Mouse (Mus musculus) kidney, postnatal 25 days (tissue): Measurements from ENCODE around the gene Ell2.
"Not testable (repeated sequence)": the region's sequence is repeated elsewhere in the genome, so short reads cannot be mapped to it uniquely, and the experiment has no call there.

Source experiments
- DNase-seq, 2 experiments: peaks; one replicate each; pipeline ENCODE4 v3.0.0; 2021; ENCODE audit warnings: mixed read lengths in 2 of 2

Gene Ell2

DNA sequence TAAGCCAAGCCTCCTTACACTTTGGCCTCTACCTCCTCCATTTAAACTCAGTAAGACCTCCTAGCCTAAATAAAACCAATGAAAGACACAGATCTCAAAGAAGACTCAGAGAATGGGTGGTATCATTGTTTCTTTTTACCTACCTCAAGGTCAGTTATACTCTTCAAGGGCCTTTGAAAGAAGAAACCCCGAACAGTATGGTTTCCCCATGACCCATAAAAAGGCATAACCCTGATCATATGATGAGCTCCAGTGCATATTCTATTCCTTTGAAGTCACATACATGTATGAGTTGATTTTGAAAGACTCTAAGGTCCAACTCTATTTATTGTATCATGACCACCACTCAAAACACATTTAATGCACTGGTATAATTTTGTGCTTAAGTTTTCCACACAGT lies at the start of gene Ell2:
Gene Ell2, plus strand, starts transcription at position 301 of the 400 bp plus-strand sequence.
- no peak for DNase-seq

DNA sequence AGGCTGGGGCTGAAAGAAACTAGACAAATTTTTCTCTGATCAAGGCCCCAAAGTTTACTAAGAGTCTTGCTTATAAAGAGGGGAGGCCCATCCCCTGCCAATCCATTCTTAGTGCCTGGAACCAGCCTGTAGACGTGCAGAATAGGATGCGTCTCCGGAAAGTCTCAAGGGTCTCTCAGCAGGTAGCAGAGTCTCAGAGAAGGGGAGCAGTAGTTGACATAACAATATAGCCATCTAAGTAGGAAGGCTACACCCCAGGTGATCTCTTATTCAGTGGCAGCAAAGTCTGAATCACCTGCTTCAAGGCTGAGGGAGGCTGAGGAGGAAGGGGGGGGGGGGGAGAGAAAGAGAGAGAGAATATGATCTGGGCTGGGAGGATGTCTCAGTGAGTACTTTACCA lies 21.1 kb upstream of the Ell2 start:
- DNase-seq, result no peak

DNA sequence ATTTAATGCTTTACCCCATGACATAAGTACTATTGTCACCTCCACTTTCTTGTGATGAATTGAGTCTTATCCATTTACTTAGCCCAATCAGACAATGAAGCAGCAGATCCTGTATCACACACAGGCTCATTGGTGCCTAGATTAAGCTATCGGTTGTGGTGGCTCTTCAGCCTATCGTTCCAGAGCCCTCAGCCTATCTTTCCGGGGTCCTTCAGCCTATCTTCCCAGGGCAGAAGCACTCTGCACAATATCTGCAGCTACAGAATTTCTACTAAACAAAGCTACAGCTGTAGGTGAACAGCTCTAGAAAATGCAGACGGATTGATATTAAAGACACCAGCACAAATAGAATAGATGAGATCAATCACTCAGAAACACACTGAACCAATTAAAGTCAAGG lies 19.6 kb upstream of the Ell2 start:
- no peak for DNase-seq

DNA sequence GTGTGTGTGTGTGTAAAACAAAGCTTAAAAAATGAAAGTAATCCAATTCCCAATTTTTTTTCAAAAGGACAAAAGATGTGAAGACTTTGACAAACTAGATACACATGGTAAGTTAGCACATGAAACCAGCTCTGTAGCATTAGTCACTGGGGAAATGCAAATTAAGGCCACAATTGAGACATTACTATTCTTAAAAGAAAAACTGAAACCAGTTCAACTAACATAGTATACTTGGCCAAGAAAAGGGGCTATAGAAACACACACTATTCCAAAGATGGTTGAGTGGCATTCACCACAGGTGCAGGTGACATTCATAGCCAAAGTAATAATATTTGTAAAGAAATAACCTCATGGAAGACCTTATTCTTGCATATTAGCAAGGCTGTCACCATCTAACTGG lies 14.9 kb upstream of the Ell2 start:
- no peak for DNase-seq

DNA sequence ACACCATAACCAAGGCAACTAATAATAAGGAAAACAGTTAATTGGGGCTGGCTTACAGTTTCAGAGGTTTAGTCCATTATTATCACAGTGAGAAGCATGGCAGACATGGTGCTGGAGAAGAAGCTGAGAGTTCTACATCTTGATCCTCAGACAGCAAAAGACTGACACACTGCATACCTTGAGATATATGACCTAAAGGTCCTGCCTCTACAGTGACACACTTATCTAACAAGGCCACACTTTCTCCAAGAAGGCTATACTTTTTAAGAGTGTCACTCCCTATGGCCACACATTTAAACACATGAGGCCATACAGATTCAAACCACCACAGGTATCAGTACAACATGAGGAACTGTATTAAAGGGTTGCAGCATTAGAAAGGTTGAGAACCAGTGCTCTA lies 13.5 kb upstream of the Ell2 start:
- DNase-seq, result no peak

DNA sequence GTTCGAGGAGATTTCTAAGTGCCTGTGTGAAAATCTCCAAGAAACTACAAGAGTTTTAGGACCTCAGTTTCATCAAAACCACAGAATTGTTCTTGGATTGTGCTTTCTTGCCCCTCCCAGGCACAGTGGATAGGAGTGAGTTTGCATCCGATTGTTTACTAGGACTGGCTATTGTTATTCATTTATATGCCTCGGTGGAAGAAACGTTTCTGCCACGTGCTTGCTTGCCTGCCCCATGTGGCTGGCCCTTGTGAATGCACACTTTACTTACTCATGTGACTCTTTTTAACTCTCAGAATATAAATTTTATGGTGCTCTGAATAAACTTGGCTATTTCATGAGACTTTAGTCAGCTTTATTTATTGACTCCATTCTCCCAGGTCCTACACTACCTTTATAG lies 3.7 kb upstream of the Ell2 start:
- DNase-seq, result no peak

DNA sequence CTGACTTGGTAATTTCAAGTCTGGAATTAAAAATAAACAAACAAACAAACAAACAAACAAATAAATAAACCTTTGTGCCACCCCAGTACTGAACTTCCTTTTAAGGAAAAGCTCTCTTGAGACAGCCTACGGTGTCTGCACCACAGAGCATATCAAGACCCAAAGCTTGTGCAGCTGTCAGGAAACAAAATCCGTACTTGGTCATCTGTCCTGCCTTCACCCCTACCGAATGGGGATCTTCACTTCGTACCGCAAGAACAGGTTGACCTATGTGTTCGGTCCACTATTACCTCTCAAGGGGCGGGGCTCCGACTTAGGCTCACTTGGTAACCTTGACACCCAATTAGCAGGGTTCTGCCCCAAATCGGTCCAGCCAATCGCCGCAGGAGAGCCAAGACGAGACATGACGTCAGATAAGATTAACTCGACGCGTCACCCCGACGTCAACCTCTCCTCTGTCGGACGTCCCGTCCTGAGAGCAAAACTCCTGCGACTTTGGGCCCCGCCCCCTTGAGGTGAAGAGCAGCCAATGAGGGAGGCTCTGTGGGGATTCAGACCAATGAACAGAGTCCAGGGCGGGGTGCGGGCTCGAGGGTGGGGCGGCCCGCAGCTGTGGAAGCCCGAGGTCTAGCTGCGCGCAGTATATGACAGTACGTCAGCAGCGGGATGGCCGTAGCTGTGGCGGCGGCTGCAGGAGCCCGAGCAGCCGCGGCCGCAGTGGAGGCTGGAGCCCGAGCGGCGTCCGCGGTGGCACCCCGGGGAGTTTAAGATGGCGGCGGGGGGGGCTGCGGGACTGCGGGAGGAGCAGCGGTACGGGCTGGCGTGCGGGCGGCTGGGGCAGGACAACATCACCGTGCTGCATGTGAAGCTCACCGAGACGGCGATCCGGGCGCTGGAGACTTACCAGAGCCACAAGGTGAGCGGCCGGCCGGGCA lies 592 bp downstream of the Ell2 start:
- DNase-seq, result peak; percentile 98 to 99

DNA sequence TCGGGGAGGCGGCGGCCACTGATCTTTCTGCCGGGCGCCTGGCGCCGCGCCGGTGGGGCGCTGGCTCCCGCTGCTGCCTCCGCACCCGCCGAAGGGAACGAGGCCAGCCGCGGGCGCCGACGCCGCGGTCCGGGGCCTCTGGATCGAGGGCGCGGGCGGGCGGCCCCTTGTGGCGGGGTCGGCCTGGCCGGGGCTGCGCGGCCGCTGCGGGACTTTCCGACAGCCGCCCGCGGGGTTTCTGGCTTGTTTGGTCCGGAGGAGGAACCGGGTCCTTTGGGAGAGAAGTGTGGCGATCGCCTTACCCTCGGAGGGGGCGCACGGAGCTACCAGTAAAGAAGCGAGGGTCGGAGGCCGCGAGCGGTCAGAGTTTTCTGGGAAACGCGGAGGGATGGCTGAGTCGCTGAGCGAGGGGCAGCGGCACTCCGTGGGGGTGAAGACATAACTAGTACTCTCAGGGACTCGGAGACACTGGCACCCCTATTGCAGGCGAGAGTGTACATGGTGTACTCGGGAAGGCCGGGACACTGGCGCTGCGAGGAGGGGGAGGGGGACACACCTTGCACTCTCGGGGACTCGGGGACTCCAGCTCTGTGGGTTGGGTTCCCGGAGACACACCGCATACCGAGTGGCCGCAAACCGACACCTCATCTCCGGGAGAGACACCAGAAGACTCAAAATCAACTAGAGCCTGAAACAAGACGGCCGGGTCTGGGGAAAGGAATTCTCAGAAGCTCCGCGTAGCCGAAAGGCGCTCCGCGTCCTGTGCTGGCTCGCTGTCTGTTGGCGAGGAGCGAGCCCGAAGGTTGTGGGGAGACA lies 1.5 kb downstream of the Ell2 start:
- DNase-seq, result peak; percentile 64 to 84

DNA sequence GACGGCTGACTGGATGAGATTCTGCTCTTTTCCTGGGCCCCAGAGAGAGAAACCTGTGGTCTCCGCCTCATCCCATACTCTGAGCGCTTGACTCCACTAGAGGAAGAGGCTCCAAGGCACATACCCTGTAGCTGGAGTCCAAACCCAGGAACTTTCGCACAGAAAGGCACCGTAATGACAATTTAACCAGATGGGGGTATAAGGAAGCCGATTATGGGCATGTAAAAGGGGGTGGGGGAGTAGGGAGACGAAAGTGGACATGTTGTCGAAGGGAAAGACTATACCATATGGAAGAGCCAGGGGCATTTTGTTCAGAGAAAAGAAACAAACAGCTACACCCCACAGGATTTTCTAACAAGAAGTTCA lies 2.1 kb downstream of the Ell2 start:
- DNase-seq, result no peak

DNA sequence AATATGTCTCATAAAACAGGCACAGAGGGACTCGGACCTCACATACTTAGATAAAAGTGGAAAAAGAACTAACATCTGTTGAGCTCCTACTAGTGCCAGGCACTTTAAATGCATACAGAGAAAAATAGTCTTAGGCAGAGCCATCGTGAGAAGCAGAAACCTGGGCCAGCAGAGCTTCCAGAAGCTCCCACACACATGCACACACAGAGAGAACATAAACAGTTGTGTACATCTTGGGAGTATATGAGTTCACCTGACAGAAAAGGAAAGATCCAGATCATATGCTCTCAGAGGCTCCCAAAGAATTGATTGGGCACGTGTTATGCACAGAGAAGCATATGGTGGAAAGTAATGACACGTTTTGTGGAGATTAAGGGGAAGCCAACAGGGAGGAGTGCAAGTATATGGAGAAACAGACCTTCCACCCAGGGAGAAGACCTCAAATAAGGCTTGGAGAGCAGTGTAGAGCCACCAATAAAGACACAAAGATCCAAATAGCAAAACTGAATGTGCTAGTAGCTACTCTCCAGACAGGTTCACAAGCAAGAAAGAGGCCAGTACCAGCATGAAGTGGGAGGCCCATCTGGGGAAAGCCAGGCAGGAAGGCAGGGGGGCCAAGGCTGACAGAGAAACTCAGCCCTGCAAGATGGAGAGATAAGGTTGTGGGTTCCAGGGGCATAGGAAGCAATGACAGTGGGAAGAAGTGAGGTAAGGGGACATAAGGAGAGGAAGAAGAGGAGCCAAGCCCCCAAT lies 2.6 kb downstream of the Ell2 start:
- no peak for DNase-seq

DNA sequence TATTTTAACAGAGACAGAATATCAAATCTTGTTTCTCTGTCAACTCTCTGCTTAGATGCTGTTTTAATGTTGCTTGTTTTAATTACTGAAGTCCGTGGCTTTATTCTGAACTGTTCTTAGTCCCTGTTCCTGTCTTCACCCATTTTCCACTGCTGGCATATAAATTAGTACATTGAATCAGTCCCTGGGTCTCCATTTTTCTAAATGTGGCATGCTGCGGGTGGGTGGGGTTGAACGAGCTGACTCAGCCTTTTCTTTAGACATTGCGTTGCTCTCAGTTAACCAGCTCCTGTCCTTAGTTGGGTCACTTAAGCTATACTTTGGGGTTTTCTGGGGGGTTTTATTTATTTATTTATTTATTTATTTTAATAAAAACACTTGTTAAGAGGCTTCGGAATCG lies 3.6 kb downstream of the Ell2 start:
- no peak for DNase-seq

DNA sequence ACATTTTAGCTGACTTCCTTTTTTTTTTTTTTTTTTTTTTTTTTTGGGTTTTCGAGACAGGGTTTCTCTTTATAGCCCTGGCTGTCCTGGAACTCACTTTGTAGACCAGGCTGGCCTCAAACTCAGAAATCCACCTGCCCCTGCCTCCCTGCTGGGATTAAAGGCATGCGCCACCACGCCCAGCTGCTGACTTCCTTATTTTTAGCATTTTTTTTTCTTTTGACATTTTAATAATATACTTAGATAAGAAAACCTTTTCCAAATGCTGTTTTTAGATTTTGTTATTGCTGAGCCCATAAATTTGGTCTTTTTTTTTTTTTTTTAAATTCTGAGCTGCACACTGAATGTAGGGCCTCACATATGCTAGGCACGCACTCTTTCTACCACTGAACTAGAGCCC lies 5.0 kb downstream of the Ell2 start:
- DNase-seq, result not testable (repeated sequence)

DNA sequence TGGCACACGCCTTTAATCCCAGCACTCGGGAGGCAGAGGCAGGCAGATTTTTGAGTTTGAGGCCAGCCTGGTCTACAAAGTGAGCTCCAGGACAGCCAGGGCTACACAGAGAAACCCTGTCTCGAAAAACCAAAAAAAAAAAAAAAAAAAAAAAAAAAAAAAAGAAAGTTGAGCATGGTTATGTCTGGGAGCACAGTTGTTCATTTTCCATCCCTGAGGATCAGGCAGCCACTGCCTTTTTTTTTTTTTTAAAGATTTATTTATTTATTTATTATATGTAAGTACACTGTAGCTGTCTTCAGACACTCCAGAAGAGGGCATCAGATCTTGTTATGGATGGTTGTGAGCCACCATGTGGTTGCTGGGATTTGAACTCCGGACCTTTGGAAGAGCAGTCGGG lies 6.0 kb downstream of the Ell2 start:
- not testable (repeated sequence) for DNase-seq

DNA sequence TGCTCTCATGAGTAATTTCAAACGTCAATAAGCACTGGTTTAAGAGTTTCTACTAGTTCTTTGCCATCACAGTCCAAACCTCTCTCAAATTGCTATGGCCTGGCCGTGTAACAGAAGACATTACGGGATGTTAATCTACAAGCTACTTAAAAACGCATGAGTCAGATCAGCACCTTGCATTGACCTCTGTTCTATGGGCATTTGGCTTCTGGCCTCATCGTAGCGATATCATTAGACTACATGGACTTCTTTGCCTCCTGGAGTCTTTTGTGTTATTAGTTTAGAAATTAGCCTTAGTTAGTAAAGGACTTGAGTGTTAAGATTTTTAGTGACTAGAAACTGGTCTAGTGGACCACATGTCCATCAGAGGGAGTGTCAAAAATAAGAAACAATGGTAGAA lies 7.8 kb downstream of the Ell2 start:
- DNase-seq, result no peak

DNA sequence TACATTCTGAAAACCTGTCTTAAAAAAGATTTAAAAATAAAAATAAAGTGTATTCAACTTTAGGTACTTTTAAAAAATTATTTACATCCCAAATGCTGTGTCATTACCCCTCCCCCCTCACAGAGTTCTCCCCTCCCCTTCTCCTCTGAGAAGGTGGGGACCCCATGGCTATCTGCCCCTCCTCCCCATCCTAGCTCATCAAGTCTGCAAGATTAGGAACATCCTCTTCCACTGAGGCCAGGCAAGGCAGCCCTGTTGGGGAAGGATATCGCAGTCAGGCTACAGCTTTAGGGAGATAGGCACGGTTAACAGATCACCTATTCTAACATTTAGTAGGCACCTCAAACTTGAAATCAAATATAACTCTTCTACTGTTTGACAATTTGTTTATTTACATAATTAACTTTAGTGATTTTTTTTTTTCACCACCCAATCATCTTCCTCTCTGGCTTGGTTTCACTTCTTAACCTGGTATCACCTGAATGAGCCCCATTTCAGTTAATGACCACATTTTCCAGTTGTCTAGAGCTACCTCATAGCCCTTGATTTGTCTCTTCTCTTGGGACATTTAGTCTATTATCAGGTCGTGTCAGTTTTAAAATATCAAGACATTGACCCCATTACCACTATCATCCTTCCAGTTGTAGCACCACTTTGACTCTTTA lies 11.2 kb downstream of the Ell2 start:
- no peak for DNase-seq

DNA sequence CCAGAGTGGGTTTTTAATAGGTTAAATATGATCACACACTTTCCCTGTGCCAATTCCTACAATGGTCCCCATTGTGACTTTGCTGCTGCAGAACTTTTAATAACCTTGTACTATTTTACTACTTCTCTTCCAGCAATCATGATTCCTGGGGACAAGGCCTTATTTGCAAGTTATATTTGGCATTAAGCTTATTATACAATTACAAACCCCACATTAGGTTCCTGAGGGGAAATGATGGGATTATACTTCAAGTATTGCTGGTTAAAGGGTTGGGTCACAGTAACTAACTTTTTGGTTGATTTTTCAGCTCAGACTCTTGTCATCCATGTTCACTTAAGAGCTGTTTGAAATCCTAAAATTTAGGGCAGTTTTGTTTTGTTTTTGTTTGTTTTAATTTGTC lies 11.8 kb downstream of the Ell2 start:
- DNase-seq, result no peak

DNA sequence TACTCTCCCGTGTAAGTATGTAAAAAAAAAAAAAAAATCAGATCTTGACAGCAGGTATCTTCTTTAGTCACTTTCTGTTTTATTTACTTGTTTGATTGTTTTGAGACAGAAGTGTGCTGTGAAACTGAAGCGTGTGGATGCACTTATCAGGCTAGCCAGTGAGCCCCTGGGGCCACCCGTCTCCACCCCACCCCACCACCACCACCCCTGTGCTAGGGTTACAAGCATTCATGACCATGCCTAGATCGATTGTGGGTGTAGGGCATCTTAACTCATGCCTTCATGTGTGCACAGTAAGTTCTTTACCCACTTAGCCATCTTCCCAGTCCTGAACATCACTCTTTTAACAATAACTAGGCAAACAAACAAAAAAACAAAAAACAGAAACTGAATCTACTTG lies 13.1 kb downstream of the Ell2 start:
- DNase-seq, result no peak

DNA sequence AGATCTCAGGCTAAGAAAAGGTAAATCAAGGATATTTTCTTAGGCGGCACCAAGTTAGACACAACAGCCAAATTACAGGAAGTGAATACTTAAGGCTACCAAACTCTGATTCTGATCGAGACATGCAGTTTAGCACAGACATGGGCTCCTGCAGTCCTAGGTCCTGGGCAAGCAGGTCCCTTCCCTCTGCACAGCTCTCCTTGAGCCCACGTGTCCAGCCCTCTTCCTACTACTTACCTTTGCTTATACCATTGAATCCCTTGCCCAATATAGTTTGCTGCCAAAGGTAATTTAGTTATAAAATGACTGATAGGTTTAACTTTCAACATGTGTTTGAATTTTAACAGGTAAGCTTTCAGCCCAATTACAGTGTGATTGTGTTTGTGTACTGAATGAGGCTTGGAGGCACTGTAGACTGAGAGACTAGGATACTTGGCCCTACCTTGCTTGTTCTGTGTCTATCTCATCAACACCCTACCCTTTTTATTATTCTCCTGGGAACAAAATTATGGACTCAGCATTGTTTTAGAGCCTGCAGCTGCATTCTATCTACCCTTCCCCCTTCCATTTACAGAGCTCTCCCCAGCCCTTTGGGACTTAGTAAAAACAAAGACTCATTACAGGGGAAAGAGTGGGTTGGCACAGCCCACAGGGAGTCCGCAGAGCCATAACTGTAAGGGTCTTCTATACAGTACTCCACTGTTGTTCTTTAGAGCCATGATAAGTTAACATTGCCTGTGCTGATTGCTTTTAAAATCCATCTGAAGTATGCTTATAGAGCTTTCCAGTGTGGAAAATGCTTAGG lies 20.2 kb downstream of the Ell2 start:
- DNase-seq, result no peak

DNA sequence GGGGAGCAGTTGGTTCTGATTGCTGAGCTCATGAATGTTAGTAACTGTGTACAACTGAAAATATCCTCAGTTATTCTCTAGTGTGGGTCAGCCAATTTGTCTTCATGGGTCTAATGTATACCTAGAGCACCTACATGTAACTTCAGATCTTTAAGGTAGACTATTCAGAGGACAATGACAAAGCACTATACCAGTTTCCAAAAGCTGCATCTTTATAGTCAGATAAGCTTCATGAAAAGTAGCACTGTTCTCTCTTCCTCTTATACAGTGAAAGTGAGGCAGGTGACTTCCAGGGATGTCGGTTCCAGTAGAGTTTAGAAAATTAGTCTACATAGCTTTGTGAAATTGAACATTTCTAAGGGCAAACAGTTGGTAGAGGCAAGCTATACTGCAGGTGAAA lies 21.4 kb downstream of the Ell2 start:
- no peak for DNase-seq

DNA sequence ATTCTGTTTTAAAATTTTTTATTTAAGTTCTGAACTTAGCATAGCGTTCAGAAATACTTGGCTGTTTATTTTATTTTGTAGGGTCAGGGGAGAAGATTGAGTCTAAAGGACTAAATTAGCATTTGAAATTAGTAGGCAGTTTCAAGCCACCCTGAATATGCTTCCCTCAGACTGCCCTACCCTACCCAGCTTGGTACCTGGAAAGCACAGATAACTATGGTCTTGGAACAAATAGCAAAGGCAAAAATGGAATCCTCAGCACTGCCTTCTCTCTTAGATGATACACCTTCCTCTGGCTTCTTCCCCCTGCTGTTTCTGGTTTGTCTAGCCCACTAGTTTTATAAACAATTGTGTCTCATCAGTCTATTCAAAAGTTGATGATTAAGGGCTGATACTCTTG lies 23.3 kb downstream of the Ell2 start:
- DNase-seq, result no peak

DNA sequence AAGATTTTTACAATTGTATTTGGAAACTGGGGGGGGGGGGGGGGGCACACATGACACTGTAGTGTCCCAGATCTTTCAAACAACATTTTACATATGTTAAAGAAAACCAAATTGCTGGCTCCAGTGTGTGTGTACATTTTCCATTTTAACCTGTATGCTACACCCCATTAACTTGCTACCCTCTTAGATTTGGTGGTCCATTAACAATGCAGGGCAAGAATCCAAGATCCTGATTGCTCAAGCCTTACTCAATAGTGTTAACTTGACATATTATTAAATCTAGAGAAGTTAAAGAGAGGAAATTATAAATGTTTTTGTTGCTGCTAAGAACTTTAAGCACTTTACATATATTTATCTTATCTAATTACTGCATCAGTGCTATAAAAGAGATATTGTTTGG lies 24.2 kb downstream of the Ell2 start:
- DNase-seq, result no peak

DNA sequence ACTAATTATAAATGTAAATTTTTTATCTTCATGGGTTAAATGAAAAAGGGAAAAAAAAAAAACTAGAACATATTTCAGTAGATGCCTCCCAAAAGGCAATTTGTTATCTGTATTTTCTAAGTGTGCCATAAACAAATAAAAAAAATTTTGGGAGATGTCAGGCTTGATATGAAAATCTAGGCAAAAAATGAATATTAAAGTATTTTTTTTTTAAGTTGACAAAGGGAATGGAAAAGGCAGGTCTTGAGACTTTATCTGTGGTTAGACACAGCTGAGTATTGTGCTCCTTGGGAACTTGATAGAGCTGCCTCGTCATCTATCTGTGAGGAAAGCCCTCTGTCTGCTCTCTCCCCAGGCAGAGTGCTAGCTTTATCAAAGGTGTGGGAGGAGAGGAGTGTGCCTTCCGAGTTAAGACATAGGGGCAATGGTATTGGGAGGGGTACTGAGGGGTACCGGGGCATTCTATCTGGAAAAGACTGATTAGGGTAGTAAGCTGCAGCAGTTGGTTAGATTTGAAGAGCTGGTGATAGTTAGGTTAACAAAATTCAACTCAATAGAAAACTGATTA lies 27.1 kb downstream of the Ell2 start:
- no peak for DNase-seq
